Mouse (Mus musculus) olfactory bulb, adult 2 months (tissue): ENCODE data around the gene Rbm6.

Experiments
- CTCF ChIP-seq: fragments of 200-500 bp; IDR thresholded peaks from 2 replicates; pipeline ENCODE4 v1.5.1; 2012; ENCODE audit warnings: low read depth, mild to moderate bottlenecking, low read length, moderate library complexity; ENCODE audit not compliant: insufficient read depth
- POLR2A ChIP-seq: fragments of 200-500 bp; IDR thresholded peaks from 2 replicates; pipeline ENCODE4 v1.6.1; 2012; ENCODE audit warnings: mild to moderate bottlenecking, low read depth, low read length, moderate library complexity; ENCODE audit not compliant: insufficient read depth

- no peak for TF ChIP-seq CTCF
- no peak for TF ChIP-seq POLR2A
Measured at GRCm38 (mm10) chr9:107914764-107915420, 41.9 kb upstream of the Rbm6 start.
